Mouse (Mus musculus) thymus, adult 2 months (tissue): ENCODE measurements around the gene Polr2a.

ENCODE experiments used
- CTCF ChIP-seq: fragments of 200-500 bp; IDR thresholded peaks from 2 replicates; pipeline ENCODE4 v1.5.1; 2012; ENCODE audit warnings: mild to moderate bottlenecking, control low read depth, low read length, moderate library complexity, borderline replicate concordance; ENCODE audit not compliant: control insufficient read depth, poor library complexity, insufficient read depth; ENCODE audit errors: extremely low read depth
- POLR2A ChIP-seq: fragments of 200-500 bp; IDR thresholded peaks from 2 replicates; pipeline ENCODE4 v1.6.1; 2012; ENCODE audit warnings: mild to moderate bottlenecking, low read length, control low read depth, moderate library complexity; ENCODE audit not compliant: control insufficient read depth, poor library complexity, insufficient read depth; ENCODE audit errors: extremely low read depth

GRCm38 (mm10) chr11:69697396-69697795 lies 61.0 kb downstream of the Polr2a start:
- no peak for TF ChIP-seq POLR2A
- no peak for TF ChIP-seq CTCF
